Mouse (Mus musculus): ENCODE data around the gene Zfp866. TPM values are rescaled to one million over a fixed set of nuclear protein-coding genes. Genes with fewer than 3 reads are reported as not detected.
A peak's percentile ranks its signal among the peaks of the same experiment; 100 is the strongest.

Zfp866 gene
- total RNA-seq (2021): 10 to 100 TPM; 18.9 to 21.5 TPM
- long read RNA-seq, experiment 1, partial matches to known transcripts: 1 of 4 reads
- long read RNA-seq, experiment 1, other reads (novel, unspliced or antisense): 0 of 4 reads
- long read RNA-seq, experiment 2, partial matches to known transcripts: 0 of 8 reads
- long read RNA-seq, experiment 2, other reads (novel, unspliced or antisense): 5 of 8 reads

DNA sequence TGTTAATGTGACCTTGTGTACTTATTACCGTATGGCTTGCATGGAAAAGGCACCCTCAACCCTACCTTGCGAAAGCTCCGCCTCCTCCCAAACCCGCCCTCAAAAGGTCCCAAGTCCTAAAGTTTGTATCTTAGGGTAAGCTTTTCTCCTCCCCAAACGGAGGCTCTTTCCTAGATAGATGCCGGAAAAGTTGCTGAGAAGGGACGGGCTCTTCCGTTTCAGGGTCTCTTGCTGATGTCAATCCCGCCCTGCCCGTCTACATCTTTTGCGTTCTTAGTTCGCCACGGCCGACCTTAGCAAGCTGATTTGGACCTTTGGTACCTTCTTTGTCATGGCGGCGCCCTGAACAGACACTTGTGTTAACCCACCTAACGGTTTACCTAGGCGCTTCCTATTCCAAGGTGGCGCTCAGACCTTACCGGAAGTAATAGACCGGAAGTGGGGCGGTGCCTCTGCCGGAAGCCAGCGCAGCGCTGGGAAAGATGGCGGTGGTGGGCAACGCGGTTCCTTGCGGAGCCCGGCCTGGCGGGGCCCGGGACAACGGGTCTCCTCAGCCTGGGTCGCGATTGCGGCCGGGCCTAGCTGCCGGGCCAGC is at the start of gene Zfp866, which contains the start of gene Atp13a1:
Zfp866 (minus strand) TSS at position 406 of the 595 bp plus-strand sequence.
Atp13a1 (plus strand) TSS at position 391 of the 595 bp plus-strand sequence.
- peak; percentile 78 to 90 for DNase-seq (ENCODE audit: low spot score in 2 of 2)

DNA sequence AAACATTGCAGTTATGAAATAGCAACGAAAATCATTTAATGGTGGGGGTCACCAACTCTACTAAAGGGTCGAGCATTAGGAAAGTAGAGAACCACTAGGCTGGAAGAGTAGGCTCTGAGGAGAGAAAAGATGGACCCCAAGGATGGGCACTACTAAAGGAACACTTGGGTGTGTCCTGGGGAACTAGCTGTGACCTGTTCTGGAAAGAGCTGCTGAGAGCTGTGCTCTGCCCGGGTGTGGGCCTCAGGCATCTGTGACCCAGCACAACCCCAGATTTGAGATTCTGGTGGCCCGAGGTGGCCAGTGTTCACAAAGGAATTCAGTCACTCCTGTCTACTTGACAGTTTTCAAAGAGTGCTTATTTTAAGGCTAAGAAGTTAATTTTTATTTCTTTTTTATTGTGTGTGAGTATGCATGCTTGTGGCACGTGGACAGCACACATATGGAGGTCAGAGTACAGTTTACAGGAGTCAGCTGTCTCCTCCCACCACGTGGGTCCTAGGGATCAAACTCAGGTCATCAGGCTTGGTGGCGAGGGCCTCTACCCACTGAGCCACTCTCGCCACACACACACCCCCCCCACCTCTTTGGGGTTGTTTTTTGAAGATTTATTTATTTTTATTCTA is 46.2 kb upstream of the Zfp866 start:
- DNase-seq (ENCODE audit: low spot score in 2 of 2): no peak

DNA sequence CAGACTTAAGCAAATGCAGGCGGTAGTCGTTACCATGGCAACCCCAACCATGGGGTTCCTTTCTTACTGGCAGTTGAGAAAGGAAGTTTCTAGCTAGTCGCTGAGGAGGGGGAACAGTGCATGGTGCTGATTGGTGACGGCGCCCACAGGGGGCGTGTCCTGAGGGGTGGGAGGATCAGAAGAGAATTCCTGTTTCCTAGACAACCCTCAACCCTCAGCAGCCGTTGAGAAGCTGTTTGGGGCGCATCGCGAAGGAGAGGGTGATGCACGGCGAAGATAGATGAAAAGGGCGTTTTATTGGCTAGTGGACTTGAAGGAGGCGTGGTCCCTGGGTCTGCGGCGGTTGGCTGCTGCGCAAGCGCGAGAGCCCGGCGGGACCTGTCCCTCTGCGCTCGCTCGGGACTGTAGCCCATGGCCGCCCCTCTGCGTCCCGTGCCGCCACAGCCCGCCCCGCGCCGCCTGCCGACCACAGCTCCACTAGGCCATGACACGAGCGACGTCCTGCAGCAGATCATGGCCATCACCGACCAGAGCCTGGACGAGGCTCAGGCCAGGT is 41.4 kb upstream of the Zfp866 start, which contains the start of gene Pbx4:
Pbx4 (plus strand) TSS at position 194 of the 556 bp plus-strand sequence.
- DNase-seq (ENCODE audit: low spot score in 2 of 2): peak; percentile 57 to 75

DNA sequence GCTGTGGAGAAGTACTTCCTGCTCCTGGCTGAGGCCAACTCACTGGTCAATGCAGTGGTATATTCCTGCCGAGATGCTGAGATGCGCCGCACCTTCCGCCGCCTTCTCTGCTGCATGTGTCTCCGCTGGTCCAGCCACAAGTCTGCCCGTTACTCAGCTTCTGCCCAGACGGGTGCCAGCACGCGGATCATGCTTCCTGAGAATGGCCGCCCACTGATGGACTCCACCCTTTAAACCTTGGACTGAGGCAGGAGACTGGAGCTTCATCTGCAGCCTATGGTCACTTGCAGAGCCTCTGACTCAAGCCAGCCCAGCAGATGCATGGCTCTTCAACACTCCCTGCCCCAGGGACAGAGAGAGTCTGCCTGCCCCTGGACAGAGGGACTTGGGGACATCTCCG is 35.4 kb upstream of the Zfp866 start:
- no peak for DNase-seq (ENCODE audit: low spot score in 2 of 2)

DNA sequence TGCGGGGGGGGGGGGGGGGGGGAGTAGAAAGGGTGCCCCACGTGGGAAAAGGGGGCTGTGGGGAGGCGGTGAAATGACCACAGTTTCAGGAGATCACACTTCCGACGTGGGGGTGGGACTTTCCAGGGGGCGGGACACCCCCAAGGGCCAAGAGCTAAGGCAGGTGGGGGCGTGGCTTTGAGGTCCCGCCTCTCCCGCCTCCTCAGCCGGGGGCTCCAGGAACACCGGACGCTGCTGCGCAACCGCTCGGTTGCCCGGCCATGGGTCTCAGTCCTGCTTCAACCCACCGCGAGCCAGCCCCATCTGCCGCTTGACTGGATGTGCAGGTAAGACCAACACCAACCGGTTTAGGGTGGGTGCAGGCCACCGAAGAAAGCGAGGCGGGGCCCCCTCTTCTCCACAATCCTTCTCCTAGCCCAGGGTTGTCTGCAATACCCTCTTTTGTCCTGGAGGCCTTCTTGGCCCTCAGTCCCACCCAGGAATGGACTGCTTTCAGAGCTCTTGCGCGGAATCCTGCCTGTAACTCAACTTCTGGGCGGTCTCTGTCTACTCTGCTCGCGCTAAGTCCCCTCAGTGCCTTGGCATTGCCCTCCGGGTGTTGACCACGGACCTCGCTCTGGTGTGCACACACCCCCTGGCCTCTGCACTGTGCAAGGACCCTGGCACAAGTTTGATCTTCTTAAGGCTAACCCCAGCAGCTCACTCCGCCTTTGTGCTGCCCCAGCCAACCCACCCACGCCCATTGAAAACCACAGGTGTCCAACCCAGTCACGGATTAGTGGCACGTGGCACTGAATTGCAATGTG is 31.6 kb upstream of the Zfp866 start, which contains the start of gene Lpar2:
Lpar2 (plus strand) TSS at position 44 of the 806 bp plus-strand sequence.
- no peak for DNase-seq (ENCODE audit: low spot score in 2 of 2)

DNA sequence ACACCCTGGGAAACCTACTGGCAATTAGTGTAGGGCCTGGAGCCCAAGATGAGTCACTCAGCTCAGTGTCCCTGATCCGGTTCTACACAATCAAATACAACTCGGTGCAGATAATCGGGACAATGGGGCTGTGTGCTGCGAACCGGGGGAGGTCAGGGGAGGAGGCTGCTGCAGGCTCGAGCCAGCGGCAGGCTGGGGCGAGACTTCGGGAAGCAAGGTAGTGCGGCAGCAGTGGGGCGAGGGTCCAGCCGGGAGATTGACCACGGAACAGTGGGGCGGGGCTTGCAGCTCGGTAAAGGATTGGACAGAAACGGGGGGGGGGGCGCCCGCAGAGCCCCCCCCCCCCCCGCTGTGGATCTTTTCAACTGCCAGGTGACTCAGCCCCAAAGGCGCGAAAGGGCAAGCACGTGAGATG is 31.0 kb upstream of the Zfp866 start:
- DNase-seq (ENCODE audit: low spot score in 2 of 2): no peak

DNA sequence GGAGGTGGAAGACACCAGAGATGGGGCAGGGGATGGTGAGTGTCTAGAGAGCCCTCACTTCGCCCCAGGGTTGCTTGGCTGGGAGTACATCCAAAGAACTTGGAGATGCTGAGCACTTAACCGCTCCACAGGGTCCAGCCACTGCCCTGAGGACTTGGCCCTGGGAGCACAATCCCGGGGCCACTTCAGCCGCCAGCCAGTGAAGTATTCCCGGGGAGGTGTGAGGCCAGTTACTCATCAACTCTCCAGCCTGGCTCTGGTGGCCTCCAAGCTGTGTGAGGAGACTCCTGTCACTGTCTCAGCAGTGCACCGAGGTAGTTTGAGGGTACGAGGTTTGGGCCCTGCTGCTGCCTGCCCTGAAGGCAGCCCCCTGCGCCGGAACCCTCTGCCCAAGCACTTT is 29.5 kb upstream of the Zfp866 start:
- DNase-seq (ENCODE audit: low spot score in 2 of 2): no peak

DNA sequence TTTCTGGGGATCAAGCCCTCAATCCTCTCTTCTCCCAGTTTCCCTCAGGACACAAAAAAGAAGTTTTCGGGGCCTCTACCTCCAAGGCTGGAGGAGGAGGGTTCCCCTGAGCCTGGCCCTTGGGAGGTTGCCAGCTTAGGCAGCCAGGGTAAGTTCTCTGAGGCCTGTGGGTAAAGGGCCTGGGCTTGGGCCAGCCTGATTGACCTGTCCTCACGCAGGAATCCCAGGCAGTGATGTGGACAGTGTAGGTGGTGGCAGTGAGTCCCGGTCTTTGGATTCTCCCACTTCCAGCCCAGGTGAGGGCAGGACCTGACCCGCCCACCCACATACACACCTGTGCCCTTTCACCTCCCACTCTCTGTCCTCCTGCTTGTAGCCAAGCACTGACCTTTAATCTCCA is 24.4 kb upstream of the Zfp866 start:
- no peak for DNase-seq (ENCODE audit: low spot score in 2 of 2)

DNA sequence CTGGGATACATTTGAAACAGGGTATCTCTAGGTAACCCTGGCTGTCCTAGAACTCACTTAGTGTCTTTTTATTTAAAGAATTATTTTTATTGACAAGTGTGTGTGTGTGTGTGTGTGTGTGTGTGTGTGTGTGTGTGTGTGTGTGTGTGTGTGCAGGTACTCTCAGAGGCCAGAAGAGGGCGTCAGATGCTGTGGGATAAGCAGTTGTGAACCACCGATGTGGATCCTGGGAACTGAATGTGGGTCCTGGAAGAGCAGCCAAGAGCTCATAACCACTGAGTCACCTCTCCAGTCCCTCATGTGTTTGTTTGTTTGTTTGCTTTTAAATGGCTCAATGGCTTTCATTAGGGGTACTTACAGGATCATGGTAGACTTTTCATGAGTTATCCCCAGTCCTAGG is 23.9 kb upstream of the Zfp866 start:
- DNase-seq (ENCODE audit: low spot score in 2 of 2): no peak

DNA sequence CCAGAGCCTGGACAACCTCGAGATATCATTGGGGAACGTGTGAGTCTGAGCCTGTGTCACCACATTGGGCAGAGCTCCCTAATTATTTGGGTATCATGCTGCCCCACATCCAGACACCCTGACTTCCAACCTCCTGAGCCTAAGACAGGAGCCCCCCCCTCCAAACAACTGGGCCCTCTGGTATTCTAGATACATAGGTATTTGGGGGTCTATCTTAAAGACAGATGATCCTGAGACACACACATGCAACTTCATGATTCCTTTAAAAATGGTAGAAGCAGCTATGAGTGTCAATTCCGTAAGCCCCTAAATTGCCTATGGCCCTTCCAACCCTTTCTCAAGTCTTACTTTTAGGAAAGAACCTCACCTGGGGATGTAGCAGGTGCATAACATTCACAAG is 18.8 kb upstream of the Zfp866 start:
- DNase-seq (ENCODE audit: low spot score in 2 of 2): no peak

DNA sequence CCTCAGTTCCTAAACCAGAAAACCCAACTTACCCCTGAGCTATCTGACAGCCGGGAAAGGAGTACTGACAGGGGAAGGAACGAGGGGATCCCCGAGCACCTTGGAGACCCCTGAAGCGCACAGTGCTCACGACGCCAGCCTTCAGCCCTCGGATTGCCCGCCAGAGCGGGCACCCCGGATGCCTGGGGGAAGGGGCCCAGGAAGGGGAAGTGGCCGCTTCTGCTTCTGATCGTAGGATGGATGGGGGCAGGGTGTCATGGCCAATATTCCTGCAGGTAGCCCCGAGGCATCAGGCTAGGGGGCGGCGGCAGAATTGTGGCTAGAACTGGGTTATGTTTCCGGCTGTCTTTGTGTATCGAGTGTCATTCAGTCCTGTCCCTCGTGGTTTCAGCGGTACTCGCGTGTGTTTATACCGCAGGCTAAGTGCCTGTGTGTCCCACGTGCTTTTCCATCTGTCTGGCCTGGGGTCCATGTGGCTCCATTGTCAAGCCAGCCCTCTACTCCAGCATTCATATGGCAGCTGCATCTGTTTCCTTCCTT is 18.0 kb upstream of the Zfp866 start:
- DNase-seq (ENCODE audit: low spot score in 2 of 2): no peak

DNA sequence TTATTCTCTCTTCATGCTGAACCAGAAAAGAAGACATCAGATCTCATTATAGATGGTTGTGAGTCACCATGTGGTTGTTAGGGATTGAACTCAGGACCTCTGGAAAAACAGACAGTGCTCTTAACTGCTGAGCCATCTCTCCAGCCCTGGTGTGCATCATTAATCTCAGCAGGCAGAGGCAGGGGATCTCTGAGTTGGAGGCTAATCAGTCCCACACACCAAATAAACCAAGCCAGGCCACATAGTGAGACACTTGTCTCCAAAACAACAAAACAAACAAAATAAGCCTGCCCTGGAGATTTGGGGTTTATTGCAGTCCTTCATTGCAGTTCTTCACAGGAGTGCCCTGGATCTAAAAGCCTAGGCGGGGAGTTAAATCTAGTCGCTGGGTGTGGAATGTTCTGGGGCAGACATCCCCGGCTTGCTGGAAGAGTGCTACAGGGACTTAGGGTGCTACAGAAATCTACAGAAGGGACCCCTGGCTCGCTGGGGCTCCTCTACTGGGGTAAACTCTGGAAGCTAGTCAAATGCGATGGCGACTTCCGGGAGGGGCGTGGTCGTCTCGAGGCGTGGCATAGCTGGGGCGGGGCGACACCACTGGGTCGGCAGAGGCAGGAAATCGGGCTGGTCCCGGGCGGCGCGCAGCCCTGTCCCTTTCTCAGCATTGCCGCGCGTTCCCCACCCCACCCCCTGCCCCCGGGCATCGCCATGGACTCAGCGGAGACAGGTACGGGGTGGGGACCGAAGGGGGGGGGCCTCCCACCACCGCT is 17.3 kb upstream of the Zfp866 start, which contains the start of gene Gmip:
Gmip (plus strand) TSS at position 586 of the 770 bp plus-strand sequence.
- peak; percentile 64 to 80 for DNase-seq (ENCODE audit: low spot score in 2 of 2)

DNA sequence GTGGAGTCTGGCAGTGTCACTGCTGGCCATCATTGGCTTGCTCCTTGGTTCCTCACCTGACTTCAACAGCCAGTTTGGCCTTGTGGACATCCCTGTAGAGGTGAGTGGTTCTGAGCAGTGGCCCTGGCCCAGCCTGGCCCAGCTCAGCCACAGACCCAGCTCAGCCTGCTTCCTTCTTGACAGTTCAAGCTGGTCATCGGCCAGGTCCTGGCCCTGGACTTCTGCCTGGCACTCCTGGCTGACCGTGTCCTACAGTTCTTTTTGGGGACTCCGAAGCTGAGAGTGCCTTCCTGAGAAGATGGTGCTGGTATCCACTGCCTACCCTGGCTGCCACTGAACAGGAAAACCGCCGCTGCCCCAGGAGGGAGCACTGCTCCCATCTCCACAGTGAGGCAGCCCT is 16.3 kb upstream of the Zfp866 start:
- no peak for DNase-seq (ENCODE audit: low spot score in 2 of 2)

DNA sequence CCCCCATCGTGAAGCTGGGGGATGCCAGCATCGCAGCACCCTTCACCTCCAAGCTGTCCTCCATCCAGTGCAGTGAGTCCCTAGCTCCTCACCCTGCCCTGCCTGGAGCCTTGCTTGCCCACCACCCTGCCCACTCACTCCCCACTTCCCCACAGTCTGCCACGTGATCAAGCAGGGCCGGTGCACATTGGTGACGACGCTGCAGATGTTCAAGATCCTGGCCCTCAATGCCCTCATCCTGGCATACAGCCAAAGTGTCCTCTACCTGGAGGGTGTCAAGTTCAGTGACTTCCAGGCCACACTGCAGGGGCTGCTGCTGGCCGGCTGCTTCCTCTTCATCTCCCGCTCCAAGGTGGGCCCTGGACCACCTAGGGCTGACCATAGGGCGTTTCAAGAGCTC is 14.5 kb upstream of the Zfp866 start:
- DNase-seq (ENCODE audit: low spot score in 2 of 2): no peak

DNA sequence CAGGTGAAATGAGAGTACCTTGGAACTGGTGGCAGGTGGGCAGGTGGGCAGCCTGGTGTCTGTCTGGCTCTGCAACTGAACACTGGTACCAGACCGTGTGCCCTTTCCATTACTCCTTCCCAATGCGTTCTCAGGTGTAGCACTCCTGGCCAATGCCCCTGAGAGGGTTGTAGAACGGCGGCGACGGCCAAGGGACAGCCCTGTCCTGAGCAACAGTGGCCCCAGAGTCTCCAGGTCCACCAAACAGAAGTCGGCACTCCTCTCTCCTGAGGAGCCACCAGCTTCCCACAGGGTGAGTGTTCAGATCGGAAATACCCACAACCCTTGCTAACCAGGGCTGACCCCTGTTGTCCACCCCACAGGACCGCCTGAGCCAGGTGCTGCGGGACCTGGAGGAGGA is 14.1 kb upstream of the Zfp866 start:
- DNase-seq (ENCODE audit: low spot score in 2 of 2): no peak

DNA sequence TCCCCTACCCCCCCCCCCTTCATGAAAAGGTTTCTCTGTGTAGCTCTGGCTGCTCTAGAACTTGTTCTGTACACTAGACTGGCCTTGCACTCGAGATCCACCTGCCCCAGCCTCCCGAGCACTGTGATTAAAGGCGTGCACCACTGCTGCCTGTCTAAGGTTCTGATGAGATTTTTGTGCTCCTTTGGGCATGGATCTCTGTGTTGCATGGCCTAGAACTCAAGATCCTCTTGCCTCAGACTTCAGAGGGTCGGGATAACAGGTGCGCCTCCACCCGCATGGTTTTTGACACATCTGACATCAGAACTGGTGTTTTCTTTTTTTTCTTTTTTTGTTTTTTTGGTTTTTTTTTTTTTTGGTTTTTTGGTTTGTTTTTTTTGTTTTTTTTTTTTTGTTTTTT is 13.6 kb upstream of the Zfp866 start:
- peak in 1 of 2 experiments; percentile 8 for DNase-seq (ENCODE audit: low spot score in 2 of 2)

DNA sequence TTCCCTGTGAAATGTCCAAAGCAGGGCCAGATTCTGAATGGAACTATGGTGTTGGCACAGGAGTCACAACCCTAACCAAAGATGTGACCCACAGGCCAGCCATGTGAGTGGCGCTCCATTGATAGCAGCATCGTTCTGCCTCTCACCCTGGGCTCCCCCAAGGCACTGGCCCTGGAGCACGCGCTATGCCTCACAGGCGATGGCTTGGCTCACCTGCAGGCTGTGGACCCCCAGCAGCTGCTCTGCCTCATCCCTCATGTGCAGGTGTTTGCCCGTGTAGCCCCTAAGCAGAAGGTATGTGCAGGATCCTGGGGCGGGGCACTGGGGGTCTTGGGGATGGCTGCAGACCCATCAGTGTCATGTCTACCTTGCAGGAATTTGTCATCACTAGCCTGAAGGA is 12.4 kb upstream of the Zfp866 start:
- DNase-seq (ENCODE audit: low spot score in 2 of 2): peak in 1 of 2 experiments; percentile 12

DNA sequence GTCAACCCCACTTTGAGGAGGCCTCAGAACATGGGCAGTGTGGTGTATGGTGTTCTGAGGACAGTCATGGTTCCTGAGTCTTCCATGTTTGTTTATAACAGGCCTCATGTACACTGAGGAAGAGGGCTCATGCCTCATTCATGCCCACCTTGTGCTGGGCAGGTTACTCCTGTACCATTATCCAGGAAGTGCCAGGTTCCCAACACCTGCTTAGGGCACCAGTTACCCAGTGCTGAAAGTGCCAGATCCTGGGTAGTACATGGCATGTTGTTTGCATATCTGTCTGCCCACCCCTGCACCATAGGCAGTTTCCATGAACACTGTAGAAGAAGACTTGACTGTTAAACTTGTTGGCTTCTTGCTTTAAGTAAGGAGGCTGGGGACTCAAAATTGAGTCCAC is 11.2 kb upstream of the Zfp866 start:
- DNase-seq (ENCODE audit: low spot score in 2 of 2): no peak

DNA sequence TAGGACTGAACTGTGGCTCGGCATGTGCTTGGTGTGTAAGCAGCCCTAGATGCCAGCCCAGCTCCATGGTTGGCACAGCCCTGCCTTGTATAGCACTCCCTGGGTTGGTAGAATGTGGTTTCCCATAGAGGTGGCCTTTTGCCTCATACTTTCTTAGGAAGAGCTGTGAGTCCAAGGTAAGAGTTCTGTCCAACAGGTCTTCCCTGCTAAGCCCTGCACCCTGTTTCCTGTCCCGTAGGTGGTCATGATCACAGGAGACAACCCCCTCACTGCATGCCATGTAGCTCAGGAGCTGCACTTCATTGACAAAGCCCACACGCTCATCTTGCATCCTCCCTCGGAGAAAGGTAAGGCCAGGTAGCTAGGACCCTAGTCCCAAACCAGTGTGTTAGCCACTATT is 10.8 kb upstream of the Zfp866 start:
- no peak for DNase-seq (ENCODE audit: low spot score in 2 of 2)

DNA sequence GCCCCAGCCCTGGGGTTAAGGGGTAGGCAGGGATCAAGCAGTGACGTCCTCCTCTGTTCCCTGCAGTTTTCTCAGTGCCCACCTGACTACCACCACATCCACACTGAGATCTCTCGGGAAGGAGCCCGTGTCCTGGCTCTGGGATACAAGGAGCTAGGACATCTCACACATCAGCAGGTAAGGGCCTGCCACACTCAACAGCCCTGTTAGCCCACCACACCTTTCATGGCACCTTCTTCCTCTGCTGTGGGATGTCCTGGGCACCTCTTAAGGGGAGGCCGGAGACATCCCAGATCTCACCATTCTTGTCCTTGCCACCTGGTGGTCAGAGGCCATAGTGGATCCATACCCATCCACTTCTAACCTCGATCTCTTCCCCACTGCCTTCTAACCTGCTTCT is 9.0 kb upstream of the Zfp866 start:
- DNase-seq (ENCODE audit: low spot score in 2 of 2): no peak
